Mouse (Mus musculus): ENCODE measurements around the gene Anks1.

GRCm38 (mm10) chr17:28036813-28037756, 128.0 kb downstream of the Anks1 start:
- TF ChIP-seq CTCF (conservative IDR thresholded peaks at IDR 0.05; ENCODE audit: low read length) (no peak), POU5F1 (IDR thresholded peaks at IDR 0.05; ENCODE audit: borderline replicate concordance, low read length) (no peak), NANOG (IDR thresholded peaks at IDR 0.05; ENCODE audit: borderline replicate concordance, low read length) (no peak)

All from E14TG2a.4 (cell line).